Mouse (Mus musculus) midbrain, embryonic 13.5 days (tissue): ENCODE results near the gene Slc31a2. TPM values are rescaled to one million over a fixed set of nuclear protein-coding genes. Genes with fewer than 3 reads are reported as not detected.

Experiments
- ATAC-seq: fragments of 200-750 bp; cut with Nextera tagmentation; 2 replicates; pipeline ENCODE4 v1.8.0; 2017; ENCODE audit warnings: mild to moderate bottlenecking, moderate TSS enrichment, moderate library complexity
- H3K27ac ChIP-seq: fragments of 300-500 bp; sonication (generic); 2 replicates; pipeline ENCODE4 v1.5.1; 2015; ENCODE audit warnings: inconsistent platforms, mild to moderate bottlenecking, moderate library complexity
- H3K27me3 ChIP-seq: fragments of 300-500 bp; sonication (generic); 2 replicates; pipeline ENCODE4 v1.6.1; 2015; ENCODE audit warnings: mild to moderate bottlenecking, inconsistent platforms
- H3K36me3 ChIP-seq: fragments of 300-500 bp; sonication (generic); 2 replicates; pipeline ENCODE4 v1.6.1; 2015; ENCODE audit warnings: mild to moderate bottlenecking, inconsistent platforms
- H3K4me1 ChIP-seq: fragments of 300-500 bp; sonication (generic); replicated peaks from 2 replicates; pipeline ENCODE4 v1.6.1; 2015; ENCODE audit warnings: inconsistent platforms
- H3K4me2 ChIP-seq: fragments of 300-500 bp; sonication (generic); replicated peaks from 2 replicates; pipeline ENCODE4 v1.6.1; 2015; ENCODE audit warnings: moderate library complexity, mild to moderate bottlenecking, inconsistent platforms
- H3K4me3 ChIP-seq: fragments of 300-500 bp; sonication (generic); replicated peaks from 2 replicates; pipeline ENCODE4 v1.5.1; 2015; ENCODE audit warnings: mild to moderate bottlenecking, inconsistent platforms
- H3K9ac ChIP-seq: fragments of 300-500 bp; sonication (generic); replicated peaks from 2 replicates; pipeline ENCODE4 v1.6.1; 2015; ENCODE audit warnings: mild to moderate bottlenecking, inconsistent platforms
- H3K9me3 ChIP-seq: fragments of 300-500 bp; sonication (generic); 2 replicates; pipeline ENCODE4 v1.6.1; 2016; ENCODE audit warnings: mild to moderate bottlenecking, inconsistent platforms
- WGBS: fragments of 180-500 bp; shearing (Covaris S2); methylation state at CpG from one replicate; pipeline ENCODE4 v1.1.7; 2015; 5-methylcytosine and 5-hydroxymethylcytosine counted together
- polyA plus RNA-seq: library from polyadenylated mRNA; unstranded; fragments of >200 nt; fragmentation: Nextera tagmentation; extraction: Ambion mirVana; gene quantifications from 2 replicates; pipeline ENCODE4 v1.2.1, GENCODE M21; 2015

Gene Slc31a2
- polyA plus RNA-seq: 11.4 and 12.5 TPM in 2 replicates

- H3K27ac ChIP-seq: no peak within 1 kb of the TSS
- H3K9ac ChIP-seq: no peak within 1 kb of the TSS
- no peak for ATAC-seq
- H3K9me3 ChIP-seq: no peaks in the 10 kb centered on the region
- H3K36me3 ChIP-seq: no peaks in the 10 kb centered on the region
- H3K4me1 ChIP-seq: no peaks in the 10 kb centered on the region
- H3K4me3 ChIP-seq: no peak within 1 kb of the TSS
- 51% methylated on average over 2 of the region's 2 CpGs for WGBS
- H3K4me2 ChIP-seq: no peak within 1 kb of the TSS
- H3K27me3 ChIP-seq: no peaks in the 10 kb centered on the region
Measured at GRCm38 (mm10) chr4:62262276-62262675, at the start of gene Slc31a2. TSS of gene Slc31a2 (plus strand) at chr4:62262562.

DNA sequence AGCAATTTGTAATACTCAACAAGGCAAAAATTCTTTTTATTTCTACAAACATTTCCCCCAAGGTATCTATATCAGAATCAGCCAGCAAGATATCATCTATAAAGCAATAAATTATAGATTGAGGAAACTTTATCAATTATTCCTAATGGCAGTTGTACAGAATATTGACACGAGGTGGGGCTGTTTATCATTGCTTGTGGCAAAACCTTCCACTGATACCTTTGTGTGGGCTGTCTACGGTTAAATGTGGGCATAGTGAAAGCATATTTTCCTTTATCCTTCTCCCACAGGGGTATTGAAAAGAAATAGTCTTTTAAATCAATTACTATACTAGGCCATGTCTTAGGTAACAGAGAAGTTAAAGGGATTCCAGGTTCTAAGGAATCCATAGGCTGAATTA, 48.9 kb upstream of the Slc31a2 start:
- Histone ChIP-seq H3K36me3 (no peaks in the 10 kb centered on the region), H3K27ac (no peak overlapping the region), H3K4me1 (peaks cover 6% of the 10 kb centered on the region), H3K4me3 (no peak overlapping the region), H3K9ac (no peak overlapping the region), H3K9me3 (no peaks in the 10 kb centered on the region), H3K4me2 (no peak overlapping the region), H3K27me3 (no peaks in the 10 kb centered on the region)
- WGBS: 77% methylated on average over 2 of the region's 2 CpGs
- no peak for ATAC-seq

GRCm38 (mm10) chr4:62228391-62228790, 34.0 kb upstream of the Slc31a2 start:
- Histone ChIP-seq H3K9me3 (no peaks in the 10 kb centered on the region), H3K27me3 (no peaks in the 10 kb centered on the region), H3K9ac (no peak overlapping the region), H3K36me3 (no peaks in the 10 kb centered on the region), H3K27ac (no peak overlapping the region), H3K4me2 (no peak overlapping the region), H3K4me3 (no peak overlapping the region), H3K4me1 (no peaks in the 10 kb centered on the region)
- ATAC-seq: 0 out of 2 replicates have a peak, but pooled peaks have one; percentile 28
- WGBS: 51% methylated on average over 10 of the region's 10 CpGs

GRCm38 (mm10) chr4:62229448-62229847, 32.9 kb upstream of the Slc31a2 start:
- WGBS: 90% methylated on average over 7 of the region's 7 CpGs
- Histone ChIP-seq H3K27ac (no peak overlapping the region), H3K4me2 (no peak overlapping the region), H3K36me3 (no peaks in the 10 kb centered on the region), H3K9me3 (no peaks in the 10 kb centered on the region), H3K4me1 (no peaks in the 10 kb centered on the region), H3K9ac (no peak overlapping the region), H3K4me3 (no peak overlapping the region), H3K27me3 (no peaks in the 10 kb centered on the region)
- no peak for ATAC-seq

DNA sequence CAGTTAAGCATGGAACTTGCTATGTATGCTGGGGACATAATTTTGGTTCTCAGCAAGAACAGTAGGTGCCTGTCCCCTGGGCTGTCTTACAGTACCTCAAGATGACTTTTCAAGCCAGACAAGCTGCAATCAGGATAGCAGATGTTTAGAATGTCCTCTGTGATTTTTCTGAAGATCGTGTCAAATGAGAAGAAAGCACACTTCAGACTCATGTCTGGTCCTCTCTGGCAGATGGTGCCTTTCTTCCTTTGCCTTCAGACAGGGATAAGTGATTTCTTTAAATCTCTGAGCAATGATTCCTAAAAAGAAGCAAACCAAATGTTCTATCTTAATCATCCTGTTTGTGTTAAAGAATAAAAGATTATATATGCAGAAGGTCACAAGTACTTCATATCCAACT, 32.2 kb upstream of the Slc31a2 start:
- H3K36me3 ChIP-seq: no peaks in the 10 kb centered on the region
- no peaks in the 10 kb centered on the region for H3K9me3 ChIP-seq
- no peak overlapping the region for H3K9ac ChIP-seq
- H3K4me2 ChIP-seq: no peak overlapping the region
- H3K4me1 ChIP-seq: no peaks in the 10 kb centered on the region
- 83% methylated on average over 1 of the region's 1 CpGs for WGBS
- no peaks in the 10 kb centered on the region for H3K27me3 ChIP-seq
- no peak for ATAC-seq
- H3K4me3 ChIP-seq: no peak overlapping the region
- no peak overlapping the region for H3K27ac ChIP-seq

DNA sequence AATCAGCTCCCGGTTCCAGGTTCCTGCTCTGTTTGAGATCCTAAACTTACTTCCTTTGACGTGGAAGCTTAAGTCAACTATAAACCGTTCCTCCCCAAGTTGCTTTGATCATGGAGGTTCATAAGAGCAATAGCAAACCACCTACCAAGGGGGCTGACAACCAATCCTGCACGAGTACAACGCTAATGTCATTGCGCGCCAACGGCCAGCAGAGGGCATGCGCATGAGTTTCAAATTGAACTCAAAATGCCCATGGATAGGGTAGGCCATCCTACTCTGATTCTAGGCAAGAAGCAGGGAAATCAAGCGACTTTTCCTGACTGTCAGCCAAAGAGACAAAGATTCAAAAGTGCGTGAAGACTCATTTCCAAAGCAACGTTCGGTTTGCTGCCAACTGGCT, 31.6 kb upstream of the Slc31a2 start, which contains the start of gene Zfp37:
Gene Zfp37 (minus strand): TSS at position 279 of the 400 bp plus-strand sequence.
- H3K4me3 ChIP-seq: no peak within 1 kb of the TSS
- H3K36me3 ChIP-seq: no peaks in the 10 kb centered on the region
- no peaks in the 10 kb centered on the region for H3K4me1 ChIP-seq
- no peak within 1 kb of the TSS for H3K9ac ChIP-seq
- no peaks in the 10 kb centered on the region for H3K9me3 ChIP-seq
- no peak for ATAC-seq
- WGBS: 70% methylated on average over 13 of the region's 13 CpGs
- no peak within 1 kb of the TSS for H3K4me2 ChIP-seq
- no peaks in the 10 kb centered on the region for H3K27me3 ChIP-seq
- H3K27ac ChIP-seq: no peak within 1 kb of the TSS

DNA sequence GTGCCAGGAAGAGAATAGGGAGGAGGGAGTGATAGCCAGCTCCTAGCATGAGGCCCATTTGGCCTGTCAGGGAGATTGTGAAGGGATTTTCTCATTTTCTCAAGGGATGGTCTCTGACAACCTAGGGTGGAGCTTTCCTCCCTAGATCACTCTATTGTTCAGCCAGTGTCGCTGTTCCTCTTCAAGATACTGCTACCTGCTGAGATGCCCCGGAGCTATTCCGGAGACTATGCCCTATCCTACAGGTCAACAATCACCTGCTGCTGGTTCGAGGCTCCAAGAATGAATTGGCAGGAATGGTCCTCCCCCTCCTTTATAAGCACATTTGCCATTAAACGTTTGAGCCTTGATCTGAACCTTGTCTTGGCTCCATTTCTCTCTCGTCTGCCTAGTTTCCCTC, 21.8 kb upstream of the Slc31a2 start:
- H3K9me3 ChIP-seq: no peaks in the 10 kb centered on the region
- H3K4me2 ChIP-seq: no peak overlapping the region
- H3K36me3 ChIP-seq: no peaks in the 10 kb centered on the region
- H3K4me1 ChIP-seq: no peaks in the 10 kb centered on the region
- no peak overlapping the region for H3K4me3 ChIP-seq
- H3K27me3 ChIP-seq: no peaks in the 10 kb centered on the region
- WGBS: 62% methylated on average over 6 of the region's 6 CpGs
- H3K9ac ChIP-seq: no peak overlapping the region
- no peak overlapping the region for H3K27ac ChIP-seq
- no peak for ATAC-seq

DNA sequence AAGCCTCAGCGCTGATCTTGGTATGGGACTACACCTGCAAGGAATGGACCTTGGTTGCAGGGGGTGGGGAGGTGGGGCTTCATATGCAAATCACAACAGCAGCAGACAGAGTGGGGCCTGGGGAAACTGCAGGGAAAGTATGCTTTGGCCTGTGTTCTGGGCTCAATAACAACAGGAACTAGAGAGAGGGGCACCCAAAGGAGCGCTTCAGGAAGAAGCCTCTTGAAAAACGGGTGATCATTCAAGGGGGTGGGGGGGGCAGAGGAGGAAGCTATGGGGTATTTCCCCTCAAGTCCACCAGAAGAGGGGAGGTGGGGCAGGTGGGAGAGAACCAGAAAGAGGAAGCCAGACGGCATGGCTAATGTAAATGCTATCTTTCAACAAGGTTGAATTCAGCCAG, 14.0 kb upstream of the Slc31a2 start:
- Histone ChIP-seq H3K27ac (no peak overlapping the region), H3K9me3 (no peaks in the 10 kb centered on the region), H3K27me3 (no peaks in the 10 kb centered on the region), H3K4me2 (no peak overlapping the region), H3K4me3 (no peak overlapping the region), H3K36me3 (no peaks in the 10 kb centered on the region), H3K4me1 (no peaks in the 10 kb centered on the region), H3K9ac (no peak overlapping the region)
- no peak for ATAC-seq
- 49% methylated on average over 4 of the region's 4 CpGs for WGBS

DNA sequence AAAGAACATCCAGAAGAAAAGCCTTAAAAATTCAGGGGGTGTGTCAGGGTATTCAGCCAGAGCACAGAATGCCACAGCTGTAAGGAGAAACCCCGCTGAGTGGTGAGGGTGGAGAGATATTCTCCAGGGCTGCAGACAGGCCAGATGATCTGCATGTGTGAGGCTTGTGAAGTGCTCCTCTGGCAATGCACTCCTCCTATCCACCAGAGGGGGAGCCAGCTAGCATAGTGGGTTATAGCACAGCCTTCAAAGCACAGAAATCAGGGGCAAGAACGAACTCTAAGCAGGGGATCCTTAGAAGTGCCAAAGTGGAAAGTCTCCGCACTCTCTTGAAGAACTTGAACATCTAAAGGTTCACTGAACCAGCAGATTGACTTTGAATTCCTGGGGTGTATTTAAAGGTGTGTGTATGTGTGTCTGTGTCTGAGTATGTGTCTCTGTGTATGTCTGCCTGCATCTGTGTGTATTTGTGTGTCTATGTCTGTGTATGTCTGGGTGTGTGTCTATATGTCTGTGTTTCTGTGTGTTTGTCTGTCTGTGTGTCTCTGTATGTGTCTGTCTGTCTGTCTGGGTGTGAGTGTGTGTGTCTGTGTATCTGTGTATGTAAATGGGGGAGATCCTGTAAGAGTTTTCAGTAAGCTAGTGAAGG, 11.3 kb upstream of the Slc31a2 start:
- H3K4me1 ChIP-seq: no peaks in the 10 kb centered on the region
- 40% methylated on average over 3 of the region's 3 CpGs for WGBS

GRCm38 (mm10) chr4:62251776-62252175, 10.6 kb upstream of the Slc31a2 start:
- no peaks in the 10 kb centered on the region for H3K4me1 ChIP-seq
- 93% methylated on average over 4 of the region's 4 CpGs for WGBS
- no peak overlapping the region for H3K9ac ChIP-seq
- H3K27ac ChIP-seq: no peak overlapping the region
- no peaks in the 10 kb centered on the region for H3K9me3 ChIP-seq
- no peaks in the 10 kb centered on the region for H3K36me3 ChIP-seq
- no peak overlapping the region for H3K4me2 ChIP-seq
- H3K27me3 ChIP-seq: no peaks in the 10 kb centered on the region
- ATAC-seq: no peak
- H3K4me3 ChIP-seq: no peak overlapping the region

More for the DNA sequence above, 11.3 kb upstream of the Slc31a2 start:
- Histone ChIP-seq H3K4me3 (no peak overlapping the region), H3K27ac (no peak overlapping the region), H3K36me3 (no peaks in the 10 kb centered on the region), H3K4me2 (no peak overlapping the region), H3K27me3 (no peaks in the 10 kb centered on the region), H3K9ac (no peak overlapping the region), H3K9me3 (no peaks in the 10 kb centered on the region)
- no peak for ATAC-seq

DNA sequence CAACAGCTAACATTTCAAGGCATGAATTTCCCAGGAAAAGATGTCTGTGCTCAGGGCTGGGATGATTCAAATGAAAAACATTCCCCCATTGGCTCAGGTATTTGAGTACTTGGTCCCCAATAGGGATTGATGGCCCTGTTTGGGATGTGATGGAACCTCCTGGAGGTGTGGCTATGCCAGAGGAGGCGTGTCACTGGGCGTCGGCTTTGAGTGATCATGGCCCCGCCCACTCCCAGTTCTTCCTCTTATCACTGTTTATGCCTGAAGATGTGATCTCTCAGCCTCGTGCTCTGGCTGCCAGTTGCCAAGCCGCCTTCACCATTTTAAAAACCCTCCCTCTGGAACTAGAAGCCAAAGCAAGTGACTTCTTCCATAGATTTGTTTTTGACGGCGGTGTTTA, 7.8 kb upstream of the Slc31a2 start:
- WGBS: 75% methylated on average over 8 of the region's 8 CpGs
- Histone ChIP-seq H3K9ac (no peak overlapping the region), H3K27ac (no peak overlapping the region), H3K36me3 (no peaks in the 10 kb centered on the region), H3K4me1 (no peaks in the 10 kb centered on the region), H3K9me3 (no peaks in the 10 kb centered on the region), H3K4me3 (no peak overlapping the region), H3K27me3 (no peaks in the 10 kb centered on the region), H3K4me2 (no peak overlapping the region)
- no peak for ATAC-seq

DNA sequence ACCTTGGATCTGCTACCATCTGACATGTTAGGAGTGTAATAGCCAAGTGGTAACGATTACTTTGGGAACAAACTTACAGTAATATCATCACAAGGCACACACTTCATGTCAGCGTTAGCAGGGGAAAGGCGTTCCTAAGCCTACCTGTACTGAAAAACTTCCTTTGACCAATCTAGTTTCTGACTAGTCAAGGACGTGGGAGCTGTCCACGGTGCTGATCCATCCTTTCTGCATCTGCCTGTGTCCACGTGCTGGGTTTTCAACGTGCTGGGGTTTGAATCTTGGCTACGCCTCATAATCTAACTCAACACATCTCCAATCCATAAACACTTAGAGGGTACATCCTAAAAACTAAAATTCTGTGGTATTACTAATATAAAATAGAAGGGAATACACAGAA, 5.4 kb upstream of the Slc31a2 start:
- Histone ChIP-seq H3K4me3 (no peak overlapping the region), H3K36me3 (no peaks in the 10 kb centered on the region), H3K27me3 (no peaks in the 10 kb centered on the region), H3K27ac (no peak overlapping the region), H3K9ac (no peak overlapping the region), H3K9me3 (no peaks in the 10 kb centered on the region), H3K4me1 (no peaks in the 10 kb centered on the region), H3K4me2 (no peak overlapping the region)
- no peak for ATAC-seq
- 35% methylated on average over 8 of the region's 8 CpGs for WGBS
